ENCODE assay signal across 7 mouse cellular contexts in the genomic region with DNA sequence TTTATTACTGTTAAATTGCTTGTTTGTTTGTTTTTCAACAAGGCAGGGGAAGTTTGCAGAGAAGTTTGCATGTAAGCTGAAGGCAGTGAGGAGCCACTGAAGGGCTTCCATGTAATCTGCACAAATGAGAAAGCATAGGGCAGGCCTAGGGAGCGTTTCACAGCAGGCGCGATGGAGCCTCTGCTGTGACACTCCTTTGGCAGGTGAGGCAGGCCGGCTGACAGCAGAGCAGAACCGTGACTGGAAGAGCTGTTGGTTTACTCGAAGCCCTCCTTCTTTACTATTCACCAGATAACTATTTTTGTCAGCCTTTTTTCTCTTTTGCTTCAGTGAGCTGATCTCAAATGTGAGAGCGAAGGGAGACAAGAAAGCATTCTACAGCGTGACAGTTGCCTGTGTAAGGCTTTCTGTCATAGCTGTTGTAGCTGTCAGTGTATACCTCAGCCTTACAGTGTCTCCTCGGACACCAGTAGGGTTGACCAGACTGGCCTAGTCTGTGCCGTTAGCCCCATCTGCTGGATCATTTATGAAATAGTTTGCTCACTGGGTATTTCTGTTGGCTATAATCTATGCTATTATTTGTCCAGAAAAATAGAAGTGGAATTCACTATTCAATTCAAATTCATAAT.
DNase-seq lines count a peak whose midpoint lies in the region; ATAC-seq and TF ChIP-seq lines count a peak whose summit lies in the region.

No protein-coding gene starts in this region.

- peak; percentile 64 for ATAC-seq in CD4-positive, CD25-positive, alpha-beta regulatory T cell, adult 4 months
- ATAC-seq in forebrain, embryonic 15.5 days (replicated peaks): peak; percentile 81
- ATAC-seq in kidney, embryonic 15.5 days (replicated peaks; ENCODE audit: low FRiP score): peak; percentile 66; the same call in 1 of the 2 replicates
- no peak for ATAC-seq in liver, postnatal 0 days
- peak; percentile 81 for ATAC-seq in neural tube, embryonic 13.5 days (ENCODE audit: low read depth)

- peak; percentile 76 for TF ChIP-seq CTCF in liver, postnatal 0 days (IDR thresholded peaks at IDR 0.05; ENCODE audit: low read depth)

- H3K27ac ChIP-seq in forebrain, embryonic 15.5 days (replicated peaks): no peak overlapping the region
- H3K27ac ChIP-seq in kidney, embryonic 15.5 days: no peak overlapping the region
- H3K27ac ChIP-seq in liver, postnatal 0 days (ENCODE audit: low read depth): no peak overlapping the region
- H3K27ac ChIP-seq in neural tube, embryonic 13.5 days (replicated peaks): no peak overlapping the region

- TF ChIP-seq EP300 in liver, postnatal 0 days (IDR thresholded peaks at IDR 0.05; ENCODE audit: low read depth): no peak

- H3K9me3 ChIP-seq in forebrain, embryonic 15.5 days: no peaks in the 10 kb centered on the region
- H3K9me3 ChIP-seq in kidney, embryonic 15.5 days (replicated peaks): no peaks in the 10 kb centered on the region
- no peaks in the 10 kb centered on the region for H3K9me3 ChIP-seq in liver, postnatal 0 days (ENCODE audit: low read length)
- H3K9me3 ChIP-seq in neural tube, embryonic 13.5 days: no peaks in the 10 kb centered on the region

- no peak overlapping the region for H3K4me2 ChIP-seq in forebrain, embryonic 15.5 days (replicated peaks)
- H3K4me2 ChIP-seq in kidney, embryonic 15.5 days: no peak overlapping the region
- no peak overlapping the region for H3K4me2 ChIP-seq in liver, postnatal 0 days (ENCODE audit: low read depth, low read length)
- no peak overlapping the region for H3K4me2 ChIP-seq in neural tube, embryonic 13.5 days

- no peaks in the 10 kb centered on the region for H3K4me1 ChIP-seq in forebrain, embryonic 15.5 days
- H3K4me1 ChIP-seq in kidney, embryonic 15.5 days: no peaks in the 10 kb centered on the region
- H3K4me1 ChIP-seq in liver, postnatal 0 days (ENCODE audit: insufficient read depth): no peaks in the 10 kb centered on the region
- H3K4me1 ChIP-seq in neural tube, embryonic 13.5 days (replicated peaks): no peaks in the 10 kb centered on the region

- DNase-seq in 3T3-L1 (ENCODE audit: low read depth, low spot score): peak; percentile 78
- DNase-seq in c-Kit-positive CD71-positive TER-119-positive erythroid progenitor cells, embryonic 14.5 days (ENCODE audit: low spot score): peak; percentile 19
- peak; percentile 25 for DNase-seq in liver, postnatal 0 days

- H3K27me3 ChIP-seq in forebrain, embryonic 15.5 days: no peaks in the 10 kb centered on the region
- H3K27me3 ChIP-seq in kidney, embryonic 15.5 days: no peaks in the 10 kb centered on the region
- no peaks in the 10 kb centered on the region for H3K27me3 ChIP-seq in liver, postnatal 0 days (ENCODE audit: insufficient read depth, low read length)
- no peaks in the 10 kb centered on the region for H3K27me3 ChIP-seq in neural tube, embryonic 13.5 days

- WGBS in forebrain, embryonic 15.5 days: 45% methylated on average over 10 of the region's 10 CpGs
- 44% methylated on average over 10 of the region's 10 CpGs for WGBS in kidney, embryonic 15.5 days
- WGBS in liver, postnatal 0 days (ENCODE audit: insufficient replicate concordance): 69% methylated on average over 10 of the region's 10 CpGs
- 47% methylated on average over 10 of the region's 10 CpGs for WGBS in neural tube, embryonic 13.5 days

- H3K4me3 ChIP-seq in forebrain, embryonic 15.5 days: no peak overlapping the region
- H3K4me3 ChIP-seq in kidney, embryonic 15.5 days (replicated peaks): no peak overlapping the region
- no peak overlapping the region for H3K4me3 ChIP-seq in liver, postnatal 0 days (ENCODE audit: low read depth, low read length)
- H3K4me3 ChIP-seq in neural tube, embryonic 13.5 days: no peak overlapping the region

- H3K9ac ChIP-seq in forebrain, embryonic 15.5 days (replicated peaks): no peak overlapping the region
- no peak overlapping the region for H3K9ac ChIP-seq in kidney, embryonic 15.5 days
- no peak overlapping the region for H3K9ac ChIP-seq in liver, postnatal 0 days (replicated peaks)
- no peak overlapping the region for H3K9ac ChIP-seq in neural tube, embryonic 13.5 days

- H3K36me3 ChIP-seq in forebrain, embryonic 15.5 days: peaks cover 5% of the 10 kb centered on the region; the same call in 1 of the 2 replicates
- peaks cover 12% of the 10 kb centered on the region; the same call in 1 of the 2 replicates for H3K36me3 ChIP-seq in kidney, embryonic 15.5 days
- H3K36me3 ChIP-seq in liver, postnatal 0 days (replicated peaks; ENCODE audit: insufficient read depth, low read length): peaks cover 31% of the 10 kb centered on the region
- H3K36me3 ChIP-seq in neural tube, embryonic 13.5 days: peaks cover 12% of the 10 kb centered on the region

Comparison
In these comparisons a context has a peak if more than half of its experiments do, and no peak if none do; other contexts are left out.
1. DNase-seq: peak in every context shown above with its lines; median percentile 78 in 3T3-L1; 25 in liver, postnatal 0 days; 19 in c-Kit-positive CD71-positive TER-119-positive erythroid progenitor cells, embryonic 14.5 days.